Mouse (Mus musculus): ENCODE data around the gene Cdk6.
"Not testable (repeated sequence)": the region's sequence is repeated elsewhere in the genome, so short reads cannot be mapped to it uniquely, and the experiment has no call there.

Cdk6 gene

GRCm38 (mm10) chr5:3380692-3381233, 39.5 kb downstream of the Cdk6 start:
- no peak for DNase-seq (ENCODE audit: low spot score)

GRCm38 (mm10) chr5:3381795-3382194, 40.5 kb downstream of the Cdk6 start:
- no peak for DNase-seq (ENCODE audit: low spot score)

GRCm38 (mm10) chr5:3382343-3383040, 41.2 kb downstream of the Cdk6 start:
- no peak for DNase-seq (ENCODE audit: low spot score)

GRCm38 (mm10) chr5:3383547-3383946, 42.3 kb downstream of the Cdk6 start:
- DNase-seq (ENCODE audit: low spot score): no peak

- no peak for DNase-seq (ENCODE audit: low spot score)
Observed at GRCm38 (mm10) chr5:3385078-3385477, 43.8 kb downstream of the Cdk6 start.

DNA sequence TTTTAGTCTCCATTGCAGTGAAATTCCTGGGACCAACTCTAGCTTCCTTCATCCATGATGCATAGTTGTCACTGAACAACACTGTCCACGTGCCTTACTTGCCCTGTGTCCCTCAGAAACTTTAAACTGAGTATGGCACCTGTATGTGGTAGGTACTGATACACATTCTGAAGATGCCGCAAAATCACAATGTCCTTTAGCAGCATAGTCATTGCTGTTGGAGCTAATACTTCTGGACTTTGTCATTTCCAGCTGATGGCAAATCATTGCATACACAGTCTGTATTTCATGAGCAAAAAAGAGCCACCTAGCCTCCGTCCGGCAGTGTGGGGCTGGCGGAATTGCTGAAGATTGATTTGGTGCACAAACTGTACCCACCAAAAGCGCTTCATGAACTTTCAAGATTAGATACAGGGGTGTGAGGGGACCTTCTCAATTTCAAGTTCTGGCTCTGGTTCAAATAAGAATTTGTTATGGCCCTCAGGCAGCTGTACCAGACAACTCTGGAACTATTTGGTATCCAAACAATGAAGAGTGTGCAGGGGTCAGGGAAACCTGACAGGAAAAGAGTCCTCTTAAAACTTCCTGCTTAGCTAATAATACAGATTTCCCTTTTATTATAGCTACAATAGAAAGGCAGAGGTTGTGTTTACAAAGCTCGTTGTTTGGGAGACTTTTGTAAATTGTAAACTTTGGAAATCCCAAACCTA, 44.9 kb downstream of the Cdk6 start:
- DNase-seq (ENCODE audit: low spot score): no peak

- DNase-seq (ENCODE audit: low spot score): no peak
Observed at GRCm38 (mm10) chr5:3386731-3387087, 45.4 kb downstream of the Cdk6 start.

- DNase-seq (ENCODE audit: low spot score): no peak
Observed at GRCm38 (mm10) chr5:3387138-3387537, 45.9 kb downstream of the Cdk6 start.

GRCm38 (mm10) chr5:3392856-3393255, 51.6 kb downstream of the Cdk6 start:
- DNase-seq (ENCODE audit: low spot score): no peak

DNA sequence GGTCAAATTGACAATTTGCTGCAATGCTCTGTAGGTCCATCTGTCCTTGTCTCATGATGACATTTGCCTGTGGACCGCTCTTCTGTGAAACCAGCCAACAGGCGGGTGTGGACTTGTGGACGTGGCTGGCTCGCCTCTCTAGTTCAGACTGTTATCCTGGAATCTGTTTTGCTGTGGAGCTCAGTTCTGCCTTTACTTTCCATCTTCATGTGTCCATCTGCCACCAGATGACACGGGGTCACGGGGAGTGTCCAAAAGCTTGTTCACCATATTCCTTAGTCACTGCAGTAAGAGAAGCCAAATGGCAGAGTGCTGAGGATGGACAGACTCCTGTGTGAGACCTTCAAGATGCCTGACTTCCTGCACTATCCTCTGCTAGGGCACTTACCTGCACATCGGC, 52.9 kb downstream of the Cdk6 start:
- no peak for DNase-seq (ENCODE audit: low spot score)

GRCm38 (mm10) chr5:3395020-3395419, 53.7 kb downstream of the Cdk6 start:
- DNase-seq (ENCODE audit: low spot score): no peak

- DNase-seq (ENCODE audit: low spot score): no peak
Observed at GRCm38 (mm10) chr5:3396214-3396613, 54.9 kb downstream of the Cdk6 start.

- no peak for DNase-seq (ENCODE audit: low spot score)
Observed at GRCm38 (mm10) chr5:3396910-3397575, 55.8 kb downstream of the Cdk6 start.

DNA sequence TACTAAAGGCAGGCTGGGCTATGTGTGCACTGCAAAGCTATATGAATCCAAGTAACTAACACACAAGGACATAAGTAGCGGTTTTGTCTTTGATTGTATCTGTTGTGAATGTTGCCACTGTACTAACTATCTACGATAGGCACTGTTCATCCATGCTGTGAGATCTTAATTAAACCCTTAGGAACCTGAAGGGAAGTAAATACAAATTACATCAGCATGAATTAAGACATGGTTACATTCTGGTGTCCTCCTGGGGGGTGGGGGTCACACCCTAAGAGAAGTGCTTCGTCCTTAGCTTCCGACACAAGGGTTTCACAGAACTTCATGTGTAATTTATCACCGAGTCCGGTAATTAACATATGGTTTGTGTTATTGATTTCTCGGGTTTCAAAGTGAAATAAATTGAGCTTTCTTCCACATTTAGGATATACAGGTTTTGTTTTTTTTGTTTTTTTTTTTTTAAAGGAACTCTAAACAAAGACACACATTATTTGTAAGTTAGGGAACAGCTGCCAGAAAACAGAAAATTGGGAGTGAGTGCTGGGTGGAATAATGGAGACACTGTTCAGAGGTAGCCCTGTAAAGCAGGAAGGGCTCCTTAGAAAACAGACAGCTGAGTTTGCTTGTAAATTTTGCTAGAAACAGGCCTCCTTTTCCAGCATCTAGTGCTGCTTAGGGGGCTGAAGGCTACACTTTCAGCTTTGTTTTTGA, 58.7 kb downstream of the Cdk6 start:
- DNase-seq (ENCODE audit: low spot score): no peak

DNA sequence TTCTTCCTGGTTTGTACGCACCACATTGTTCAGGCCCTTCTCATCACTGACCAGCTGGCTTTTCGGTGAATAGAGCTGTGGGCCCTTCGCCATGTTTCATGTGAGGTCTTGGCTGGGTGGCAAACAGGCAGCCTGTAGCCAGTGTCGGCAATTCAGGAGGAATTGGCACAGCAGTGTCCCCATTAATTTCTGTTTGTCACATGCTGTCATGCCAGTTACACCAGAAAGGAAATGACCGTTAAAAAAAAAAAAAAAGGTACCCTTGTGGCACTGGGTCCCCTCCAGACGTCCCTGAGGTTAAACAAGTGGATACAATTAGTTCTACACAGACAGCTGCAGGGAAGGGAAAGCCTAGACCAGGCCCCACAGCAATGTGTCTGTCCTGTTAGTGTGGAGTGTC, 63.8 kb downstream of the Cdk6 start:
- DNase-seq (ENCODE audit: low spot score): no peak

DNA sequence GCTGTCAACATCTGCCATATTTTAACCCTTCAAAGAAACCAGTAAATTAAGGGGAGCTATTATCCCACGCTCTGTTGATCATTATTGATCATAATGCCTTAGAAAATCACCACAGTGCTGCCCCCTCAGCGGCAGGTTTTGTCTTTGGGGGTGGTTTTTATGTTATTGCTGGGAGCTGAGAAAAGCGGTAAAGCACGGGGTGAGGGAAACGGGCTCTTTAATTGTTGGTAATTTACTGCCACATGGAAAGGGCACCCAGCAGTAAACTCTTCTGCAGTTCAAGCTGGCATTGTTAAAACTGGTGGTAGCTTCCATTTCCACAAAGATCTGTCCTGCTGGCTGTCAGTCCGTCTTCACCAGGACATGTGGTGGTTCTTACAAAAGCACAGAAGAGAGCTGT, 64.2 kb downstream of the Cdk6 start:
- no peak for DNase-seq (ENCODE audit: low spot score)

- no peak for DNase-seq (ENCODE audit: low spot score)
Observed at GRCm38 (mm10) chr5:3407926-3408325, 66.6 kb downstream of the Cdk6 start.

DNA sequence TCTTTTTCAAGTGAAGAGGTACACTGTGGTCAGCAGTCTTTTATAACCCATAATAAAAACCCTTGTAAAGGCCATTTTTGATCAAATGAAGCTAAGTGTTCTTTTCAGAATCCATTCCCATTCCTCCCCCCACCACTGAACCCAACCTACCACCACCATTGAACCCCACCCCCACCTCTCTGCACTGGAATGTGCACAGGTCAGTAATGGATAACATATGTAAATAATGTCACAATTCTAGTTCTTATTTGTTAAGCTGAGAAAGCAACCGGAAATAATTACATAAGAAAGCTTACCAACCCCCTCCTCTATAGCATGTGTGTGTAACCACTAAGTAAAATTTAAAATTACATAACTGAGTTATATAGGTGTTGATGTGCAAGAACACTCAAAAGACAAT, 76.9 kb downstream of the Cdk6 start:
- DNase-seq (ENCODE audit: low spot score): not testable (repeated sequence)

DNA sequence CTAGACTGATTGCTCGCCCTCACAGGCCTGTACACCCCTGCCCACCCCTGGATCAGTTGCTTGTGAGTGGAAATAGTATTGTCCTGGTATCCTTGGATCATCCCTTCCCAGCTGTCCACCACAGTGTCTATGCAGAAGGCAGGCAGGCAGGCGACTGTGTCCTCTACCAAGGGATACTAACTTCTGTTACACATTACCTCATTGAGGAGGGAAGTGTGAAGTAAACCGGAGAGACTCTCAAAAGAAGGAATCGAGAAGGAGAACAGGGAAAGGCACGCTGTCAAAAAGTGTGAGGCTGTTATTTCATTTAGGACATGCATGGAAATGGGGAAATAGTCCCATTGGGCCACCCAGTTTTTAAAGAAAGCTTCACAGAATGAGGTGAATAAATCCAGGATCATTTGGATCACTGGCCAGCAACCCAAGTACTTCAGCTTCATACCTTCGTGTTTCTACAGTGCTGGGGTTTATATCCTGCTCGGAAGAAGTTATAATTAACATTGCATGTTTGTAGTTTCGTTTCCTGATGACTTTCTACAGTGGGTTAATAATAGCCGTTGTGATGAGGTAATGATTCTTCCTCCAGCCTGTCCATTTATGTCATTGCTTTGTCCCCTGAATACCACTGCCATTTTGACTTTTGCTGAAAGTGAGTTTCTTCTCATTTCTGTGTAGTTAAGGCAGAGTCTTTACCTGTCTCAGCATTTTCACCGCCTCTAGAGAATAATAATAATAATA, 79.0 kb downstream of the Cdk6 start:
- no peak for DNase-seq (ENCODE audit: low spot score)

- no peak for DNase-seq (ENCODE audit: low spot score)
Observed at GRCm38 (mm10) chr5:3420832-3421228, 79.5 kb downstream of the Cdk6 start.

DNA sequence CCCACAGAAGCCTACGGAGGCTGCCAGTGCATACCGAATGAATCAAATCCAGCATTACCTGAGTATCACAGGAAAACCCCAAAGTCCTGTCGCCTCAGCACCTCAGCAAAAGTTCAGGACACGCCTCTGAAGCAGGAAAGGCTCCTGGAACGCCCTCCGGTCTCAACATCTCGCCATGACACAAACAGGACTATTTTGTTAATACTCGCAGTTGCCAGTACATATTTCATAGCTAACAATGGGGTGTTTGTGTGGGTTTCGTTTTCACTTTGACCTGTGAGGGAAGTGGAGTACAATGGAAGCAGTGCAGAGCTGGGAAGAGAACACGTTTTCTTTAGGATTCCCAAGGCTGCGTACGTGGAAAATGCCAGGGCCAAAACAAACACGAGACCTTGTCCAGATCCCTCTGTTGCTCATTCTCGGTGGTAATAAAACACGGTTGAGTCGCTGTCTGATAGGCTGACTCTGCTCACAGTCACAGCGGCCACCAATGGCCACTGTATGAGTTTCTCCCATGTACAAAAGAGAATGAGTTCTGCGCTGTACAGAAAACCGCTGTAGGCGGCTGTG, 91.9 kb downstream of the Cdk6 start:
- not testable (repeated sequence) for DNase-seq (ENCODE audit: low spot score)

Data from yolk sac, embryonic 10.5 days (tissue).